In the genomic region with DNA sequence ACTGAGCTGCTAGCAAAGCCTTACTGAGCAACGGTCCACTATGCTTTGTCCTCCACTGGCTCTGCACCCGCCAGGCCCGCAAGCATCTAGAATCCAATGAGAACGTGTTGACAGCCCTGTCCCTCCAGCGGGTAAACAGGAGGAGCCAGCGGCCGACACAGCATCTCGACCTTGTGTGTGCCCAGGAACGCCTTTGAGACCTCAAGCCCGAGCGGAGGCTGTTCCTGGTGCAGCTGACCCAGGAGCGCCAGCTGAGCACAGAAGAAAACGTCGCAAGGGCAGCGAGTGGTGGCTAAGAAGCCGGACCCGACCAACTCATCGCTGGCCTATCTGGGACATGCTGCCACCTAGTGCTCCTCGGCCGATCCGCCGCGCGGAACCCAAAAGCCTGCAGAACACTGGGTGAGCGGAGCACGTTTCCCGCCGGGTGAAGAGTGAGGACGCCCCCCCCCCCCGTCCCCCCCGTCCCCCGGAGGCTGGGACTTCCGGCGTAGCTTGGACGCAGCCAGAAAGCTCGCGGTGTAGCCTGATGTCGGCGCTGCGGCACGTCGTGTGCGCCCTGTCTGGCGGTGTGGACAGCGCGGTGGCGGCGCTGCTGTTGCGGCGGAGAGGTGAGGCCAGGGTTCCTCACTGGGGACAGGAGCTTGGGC, we compare ENCODE assay signal across 8 mouse cellular contexts. TPM values are rescaled to one million over a fixed set of nuclear protein-coding genes. Genes with fewer than 3 reads are reported as not detected.
DNase-seq lines count a peak whose midpoint lies in the region; ATAC-seq lines count a peak whose summit lies in the region.

A gene (plus strand): TSS at position 465 of the 650 bp plus-strand sequence.

- DNase-seq in ZHBTc4 (ENCODE audit: low read depth, low spot score), result peak; percentile 92
- DNase-seq in gastrocnemius, adult 8-10 months (ENCODE audit: low spot score in 2 of 2), result peak; percentile 77 to 85
- peak; percentile 64 for DNase-seq in hindlimb bud, embryonic 11.5 days (ENCODE audit: extremely low spot score, low read depth, low spot score)
- DNase-seq in left cerebral cortex, adult 8-10 months (ENCODE audit: low spot score in 2 of 2), result peak; percentile 80 to 87
- DNase-seq in right cerebral cortex, postnatal 10 days (ENCODE audit: low spot score in 2 of 2), result peak; percentile 96
- DNase-seq in urinary bladder, postnatal 25 days (ENCODE audit: low spot score), result peak; percentile 75

- H3K4me3 ChIP-seq in megakaryocyte, embryonic 14.5 days (replicated peaks), result peak within 1 kb of the TSS; percentile 91

- peaks cover 24% of the 10 kb centered on the region for H3K4me1 ChIP-seq in megakaryocyte, embryonic 14.5 days

- peak; percentile 93 for ATAC-seq in common myeloid progenitor, adult 5-6 weeks (replicated peaks; ENCODE audit: low read depth, poor library complexity, severe bottlenecking)

- no peaks in the 10 kb centered on the region for H3K9me3 ChIP-seq in megakaryocyte, embryonic 14.5 days

- H3K36me3 ChIP-seq in megakaryocyte, embryonic 14.5 days (replicated peaks; ENCODE audit: low read length), result peaks cover 59% of the 10 kb centered on the region

- no peaks in the 10 kb centered on the region for H3K27me3 ChIP-seq in megakaryocyte, embryonic 14.5 days (replicated peaks)

RNA-seq across cellular contexts. Expression of the gene that starts here (rescaled TPM):
- 30.2 and 30.9 TPM in 2 replicates for total RNA-seq in common myeloid progenitor, adult 5-6 weeks (2017)
- 10 to 100 TPM in 2 of 4 experiments, 1 to 10 TPM in 2; 7.7 to 14.1 (median 9.8) TPM for total RNA-seq in gastrocnemius, adult 8-10 months (2022)
- total RNA-seq in left cerebral cortex, adult 8-10 months (2022), result 10 to 100 TPM; 26.3 to 37.9 (median 29.8) TPM
- 9.6 and 26.5 TPM in 2 replicates for polyA plus RNA-seq in megakaryocyte, embryonic 14.5 days (2012; ENCODE audit: insufficient read depth, low replicate concordance)

Comparison
In these comparisons a context has a peak if more than half of its experiments do, and no peak if none do; other contexts are left out.
1. Peak in every context shown above with its lines: DNase-seq, ATAC-seq and H3K4me3 ChIP-seq.